Mouse (Mus musculus): ENCODE measurements around the gene Cacng2.

GRCm38 (mm10) chr15:78078776-78079628 lies 40.8 kb downstream of the Cacng2 start:
- TF ChIP-seq GATA1 (IDR thresholded peaks at IDR 0.05; ENCODE audit: low read length) (no peak), TAL1 (IDR thresholded peaks at IDR 0.05; ENCODE audit: low read length) (no peak)

Data from erythroblast, embryonic 14.5 days (primary cell).